Mouse (Mus musculus): ENCODE data around the gene Slc7a6. TPM values are rescaled to one million over a fixed set of nuclear protein-coding genes. Genes with fewer than 3 reads are reported as not detected.

Slc7a6 gene
- polyA plus RNA-seq, 1 experiment from 2014 or later: 69.2 TPM

- Histone ChIP-seq H3K4me3 (no peak overlapping the region), H3K9ac (replicated peaks) (no peak overlapping the region), H3K4me2 (replicated peaks) (no peak overlapping the region), H3K27me3 (no peaks in the 10 kb centered on the region), H3K27ac (replicated peaks) (no peak overlapping the region), H3K36me3 (no peaks in the 10 kb centered on the region), H3K4me1 (peaks cover 19% of the 10 kb centered on the region), H3K9me3 (no peaks in the 10 kb centered on the region)
- no peak for ATAC-seq (replicated peaks)
- WGBS: 89% methylated on average over 6 of the region's 6 CpGs
Observed at GRCm38 (mm10) chr8:106147868-106148565, 20.6 kb upstream of the Slc7a6 start.

GRCm38 (mm10) chr8:106149025-106149424, 19.6 kb upstream of the Slc7a6 start:
- no peak for ATAC-seq (replicated peaks)
- WGBS: 94% methylated on average over 6 of the region's 6 CpGs

GRCm38 (mm10) chr8:106149801-106150652, 18.6 kb upstream of the Slc7a6 start, which contains the start of gene Pla2g15:
Pla2g15 (plus strand) TSS chr8:106150399.
- Histone ChIP-seq H3K36me3 (0 out of 2 replicates have a peak, but pooled peaks cover 7% of the 10 kb centered on the region), H3K9me3 (no peaks in the 10 kb centered on the region), H3K4me3 (peak within 1 kb of the TSS; percentile 90), H3K27me3 (no peaks in the 10 kb centered on the region), H3K4me1 (peaks cover 19% of the 10 kb centered on the region), H3K27ac (replicated peaks) (peak within 1 kb of the TSS; percentile 41; the same call in 1 of the 2 replicates), H3K9ac (replicated peaks) (peak within 1 kb of the TSS; percentile 89), H3K4me2 (replicated peaks) (peak within 1 kb of the TSS; percentile 83)
- peak; percentile 99 for ATAC-seq (replicated peaks)
- 2% methylated on average over 38 of the region's 38 CpGs for WGBS

More at GRCm38 (mm10) chr8:106149025-106149424, 19.6 kb upstream of the Slc7a6 start:
- no peak overlapping the region for H3K4me2 ChIP-seq (replicated peaks)
- no peaks in the 10 kb centered on the region for H3K27me3 ChIP-seq
- H3K36me3 ChIP-seq: no peaks in the 10 kb centered on the region
- H3K9ac ChIP-seq (replicated peaks): no peak overlapping the region
- H3K4me1 ChIP-seq: peaks cover 19% of the 10 kb centered on the region
- H3K27ac ChIP-seq (replicated peaks): no peak overlapping the region
- H3K9me3 ChIP-seq: no peaks in the 10 kb centered on the region
- no peak overlapping the region for H3K4me3 ChIP-seq

GRCm38 (mm10) chr8:106150653-106151000, 18.0 kb upstream of the Slc7a6 start:
- Histone ChIP-seq H3K36me3 (peaks cover 11% of the 10 kb centered on the region; the same call in 1 of the 2 replicates), H3K27me3 (no peaks in the 10 kb centered on the region), H3K4me3 (peak overlapping the region; percentile 90), H3K9me3 (no peaks in the 10 kb centered on the region), H3K4me2 (replicated peaks) (peak overlapping the region; percentile 83), H3K9ac (replicated peaks) (peak overlapping the region; percentile 89), H3K4me1 (peaks cover 19% of the 10 kb centered on the region), H3K27ac (replicated peaks) (peak overlapping the region; percentile 41; the same call in 1 of the 2 replicates)
- no peak for ATAC-seq (replicated peaks)
- WGBS: 20% methylated on average over 8 of the region's 8 CpGs

GRCm38 (mm10) chr8:106151041-106151440, 17.6 kb upstream of the Slc7a6 start:
- no peak for ATAC-seq (replicated peaks)
- Histone ChIP-seq H3K4me2 (replicated peaks) (peak overlapping the region; percentile 83), H3K9ac (replicated peaks) (peak overlapping the region; percentile 89; the same call in 1 of the 2 replicates), H3K4me1 (peaks cover 19% of the 10 kb centered on the region), H3K27ac (replicated peaks) (no peak overlapping the region), H3K4me3 (peak overlapping the region; percentile 90), H3K36me3 (peaks cover 12% of the 10 kb centered on the region; the same call in 1 of the 2 replicates), H3K27me3 (no peaks in the 10 kb centered on the region), H3K9me3 (no peaks in the 10 kb centered on the region)
- 73% methylated on average over 9 of the region's 9 CpGs for WGBS

- H3K36me3 ChIP-seq: peaks cover 22% of the 10 kb centered on the region; the same call in 1 of the 2 replicates
- H3K4me1 ChIP-seq: peaks cover 19% of the 10 kb centered on the region
- H3K4me2 ChIP-seq (replicated peaks): no peak overlapping the region
- no peak overlapping the region for H3K4me3 ChIP-seq
- H3K9ac ChIP-seq (replicated peaks): no peak overlapping the region
- WGBS: 91% methylated on average over 4 of the region's 4 CpGs
- no peak overlapping the region for H3K27ac ChIP-seq (replicated peaks)
- no peak for ATAC-seq (replicated peaks)
- no peaks in the 10 kb centered on the region for H3K27me3 ChIP-seq
- H3K9me3 ChIP-seq: no peaks in the 10 kb centered on the region
Observed at GRCm38 (mm10) chr8:106152876-106153275, 15.8 kb upstream of the Slc7a6 start.

- H3K9me3 ChIP-seq: no peaks in the 10 kb centered on the region
- no peak overlapping the region for H3K9ac ChIP-seq (replicated peaks)
- H3K4me3 ChIP-seq: no peak overlapping the region
- no peaks in the 10 kb centered on the region for H3K27me3 ChIP-seq
- WGBS: 100% methylated on average over 1 of the region's 1 CpGs
- H3K36me3 ChIP-seq: peaks cover 44% of the 10 kb centered on the region
- H3K4me2 ChIP-seq (replicated peaks): no peak overlapping the region
- no peak for ATAC-seq (replicated peaks)
- no peak overlapping the region for H3K27ac ChIP-seq (replicated peaks)
- H3K4me1 ChIP-seq: no peaks in the 10 kb centered on the region
Observed at GRCm38 (mm10) chr8:106157419-106157818, 11.2 kb upstream of the Slc7a6 start.

- no peak for ATAC-seq (replicated peaks)
- 89% methylated on average over 10 of the region's 10 CpGs for WGBS
- H3K4me3 ChIP-seq: no peak overlapping the region
- H3K4me2 ChIP-seq (replicated peaks): no peak overlapping the region
- H3K4me1 ChIP-seq: no peaks in the 10 kb centered on the region
- H3K27me3 ChIP-seq: no peaks in the 10 kb centered on the region
- no peak overlapping the region for H3K27ac ChIP-seq (replicated peaks)
- H3K36me3 ChIP-seq: peaks cover 54% of the 10 kb centered on the region
- H3K9me3 ChIP-seq: no peaks in the 10 kb centered on the region
- no peak overlapping the region for H3K9ac ChIP-seq (replicated peaks)
Observed at GRCm38 (mm10) chr8:106158381-106158780, 10.3 kb upstream of the Slc7a6 start.

- H3K9me3 ChIP-seq: no peaks in the 10 kb centered on the region
- H3K27ac ChIP-seq (replicated peaks): no peak overlapping the region
- H3K4me3 ChIP-seq: no peak overlapping the region
- peaks cover 60% of the 10 kb centered on the region for H3K36me3 ChIP-seq
- no peaks in the 10 kb centered on the region for H3K4me1 ChIP-seq
- no peak overlapping the region for H3K9ac ChIP-seq (replicated peaks)
- H3K27me3 ChIP-seq: no peaks in the 10 kb centered on the region
- no peak overlapping the region for H3K4me2 ChIP-seq (replicated peaks)
- no peak for ATAC-seq (replicated peaks)
- WGBS: 92% methylated on average over 6 of the region's 6 CpGs
Observed at GRCm38 (mm10) chr8:106159876-106160275, 8.8 kb upstream of the Slc7a6 start.

- H3K4me2 ChIP-seq (replicated peaks): no peak overlapping the region
- H3K4me3 ChIP-seq: no peak overlapping the region
- 90% methylated on average over 9 of the region's 9 CpGs for WGBS
- ATAC-seq (replicated peaks): no peak
- H3K27ac ChIP-seq (replicated peaks): no peak overlapping the region
- peaks cover 43% of the 10 kb centered on the region for H3K36me3 ChIP-seq
- H3K9me3 ChIP-seq: no peaks in the 10 kb centered on the region
- peaks cover 7% of the 10 kb centered on the region for H3K4me1 ChIP-seq
- no peaks in the 10 kb centered on the region for H3K27me3 ChIP-seq
- H3K9ac ChIP-seq (replicated peaks): no peak overlapping the region
Observed at GRCm38 (mm10) chr8:106163251-106163650, 5.4 kb upstream of the Slc7a6 start.

GRCm38 (mm10) chr8:106165460-106165859, 3.2 kb upstream of the Slc7a6 start:
- Histone ChIP-seq H3K4me1 (peaks cover 17% of the 10 kb centered on the region), H3K9me3 (no peaks in the 10 kb centered on the region), H3K4me2 (replicated peaks) (no peak overlapping the region), H3K9ac (replicated peaks) (no peak overlapping the region), H3K27ac (replicated peaks) (no peak overlapping the region), H3K36me3 (peaks cover 37% of the 10 kb centered on the region), H3K4me3 (no peak overlapping the region), H3K27me3 (no peaks in the 10 kb centered on the region)
- ATAC-seq (replicated peaks): no peak
- WGBS: 50% methylated on average over 4 of the region's 4 CpGs
